Mouse (Mus musculus) layer of hippocampus, postnatal 25 days (tissue): Measurements from ENCODE around the gene Med16. TPM values are rescaled to one million over a fixed set of nuclear protein-coding genes. Genes with fewer than 3 reads are reported as not detected.

ENCODE experiments used
- DNase-seq, 2 experiments: peaks; one replicate each; pipeline ENCODE4 v3.0.0; 2022; ENCODE audit warnings: mixed read lengths in 2 of 2, low spot score in 1 of 2; ENCODE audit errors: extremely low spot score in 1 of 2
- microRNA-seq, 2 experiments: library from miRNA; unstranded; fragments of <30 nt; microRNA quantifications; one replicate each; pipeline ENCODE4 v1.2.0; 2021
- total RNA-seq, 2 experiments: library from RNA; stranded (reverse); gene quantifications; 2 replicates each; pipeline ENCODE4 v1.2.3; 2021

Med16 gene
- total RNA-seq, 2 experiments from 2014 or later: 55.5 to 56.2 TPM

- no peak for DNase-seq
These were observed 58.6 kb downstream of the Med16 start for GRCm38 (mm10) chr10:79849941-79850628.

- DNase-seq: no peak
These were observed 62.2 kb downstream of the Med16 start for GRCm38 (mm10) chr10:79846553-79846952.

Small RNA genes lying within 50 kb of the gene (microRNA-seq; reads per million reads assigned to microRNA genes)
- 0 to 0.55 reads per million in 2 experiments for gene Mir6910

Other genes with a start within 250 kb of the Med16 start
- gene Madcam1, start 244.4 kb downstream of the Med16 start, total RNA-seq: not detected
- 10 to 100 TPM; 74.9 to 79.7 TPM for gene Tpgs1, start 239.6 kb downstream of the Med16 start, total RNA-seq
- 10 to 100 TPM; 67.1 to 77.7 TPM for gene Cdc34, start 226.7 kb downstream of the Med16 start, total RNA-seq
- 1 to 10 TPM; 2.4 to 3.1 TPM for gene Gzmm, start 219.9 kb downstream of the Med16 start, total RNA-seq
- 100 to 1,000 TPM; 610 to 665 TPM for gene Bsg, start 204.4 kb downstream of the Med16 start, total RNA-seq
- gene Hcn2, start 192.3 kb downstream of the Med16 start, total RNA-seq: 100 to 1,000 TPM; 108 to 110 TPM
- gene Polrmt, start 162.3 kb downstream of the Med16 start, total RNA-seq: 10 to 100 TPM; 39.2 to 44.6 TPM
- gene Fgf22, start 153.8 kb downstream of the Med16 start, total RNA-seq: 1 to 10 TPM; 1.0 to 1.5 TPM
- 10 to 100 TPM; 82.7 to 92.9 TPM for gene Rnf126, start 142.0 kb downstream of the Med16 start, total RNA-seq
- gene Fstl3, start 131.7 kb downstream of the Med16 start, total RNA-seq: 1 to 10 TPM; 1.2 to 2.1 TPM
- gene Prss57, start 118.0 kb downstream of the Med16 start, total RNA-seq: under 1 TPM; 0.30 to 0.33 TPM
- gene Palm, start 115.4 kb downstream of the Med16 start, total RNA-seq: 100 to 1,000 TPM; 307 to 325 TPM
- under 1 TPM; 0.66 to 0.89 TPM for gene Misp, start 87.9 kb downstream of the Med16 start, total RNA-seq
- 10 to 100 TPM; 44.0 to 66.0 TPM for gene Ptbp1, start 54.5 kb downstream of the Med16 start, total RNA-seq
- 1 to 10 TPM; 1.1 to 1.4 TPM for gene Prtn3, start 34.4 kb downstream of the Med16 start, total RNA-seq
- gene Plppr3, start 34.3 kb downstream of the Med16 start, total RNA-seq: 10 to 100 TPM; 32.4 to 34.4 TPM
- not detected for gene Elane, start 22.7 kb downstream of the Med16 start, total RNA-seq
- gene Cfd, start 18.1 kb downstream of the Med16 start, total RNA-seq: not detected
- gene Gm26602, start 1.9 kb upstream of the Med16 start, total RNA-seq: not detected
- gene Kiss1r, start 8.0 kb upstream of the Med16 start, total RNA-seq: 1 to 10 TPM; 6.6 to 6.7 TPM
- 100 to 1,000 TPM; 428 to 450 TPM for gene R3hdm4, start 12.3 kb upstream of the Med16 start, total RNA-seq
- gene Arid3a, start 18.1 kb upstream of the Med16 start, total RNA-seq: 1 to 10 TPM; 4.6 to 6.9 TPM
- gene Wdr18, start 51.2 kb upstream of the Med16 start, total RNA-seq: 10 to 100 TPM; 42.9 to 45.8 TPM
- gene Grin3b, start 61.8 kb upstream of the Med16 start, total RNA-seq: under 1 TPM; 0.12 to 0.15 TPM
- 100 to 1,000 TPM; 125 to 131 TPM for gene Tmem259, start 75.4 kb upstream of the Med16 start, total RNA-seq
- 1 to 10 TPM; 5.8 to 6.0 TPM for gene Cnn2, start 79.7 kb upstream of the Med16 start, total RNA-seq
- gene Abca7, start 87.6 kb upstream of the Med16 start, total RNA-seq: 10 to 100 TPM in 1 of 2 experiments, 1 to 10 TPM in 1; 9.6 to 10.2 TPM
- gene Arhgap45, start 107.7 kb upstream of the Med16 start, total RNA-seq: 1 to 10 TPM; 3.3 to 4.3 TPM
- gene Polr2e, start 130.9 kb upstream of the Med16 start, total RNA-seq: 10 to 100 TPM; 86.6 to 91.0 TPM
- 100 to 1,000 TPM; 486 to 515 TPM for gene Gpx4, start 138.2 kb upstream of the Med16 start, total RNA-seq
- gene Sbno2, start 196.6 kb upstream of the Med16 start, total RNA-seq: 10 to 100 TPM; 14.5 to 22.0 TPM
- gene Stk11, start 206.9 kb upstream of the Med16 start, total RNA-seq: 10 to 100 TPM; 89.1 to 94.3 TPM
- gene Atp5d, start 229.7 kb upstream of the Med16 start, total RNA-seq: 100 to 1,000 TPM; 338 to 391 TPM
- 100 to 1,000 TPM; 399 to 401 TPM for gene Cbarp, start 231.9 kb upstream of the Med16 start, total RNA-seq
- 10 to 100 TPM; 61.4 to 82.4 TPM for gene Midn, start 239.3 kb upstream of the Med16 start, total RNA-seq